ENCODE assay signal across 27 mouse cellular contexts in the genomic region with DNA sequence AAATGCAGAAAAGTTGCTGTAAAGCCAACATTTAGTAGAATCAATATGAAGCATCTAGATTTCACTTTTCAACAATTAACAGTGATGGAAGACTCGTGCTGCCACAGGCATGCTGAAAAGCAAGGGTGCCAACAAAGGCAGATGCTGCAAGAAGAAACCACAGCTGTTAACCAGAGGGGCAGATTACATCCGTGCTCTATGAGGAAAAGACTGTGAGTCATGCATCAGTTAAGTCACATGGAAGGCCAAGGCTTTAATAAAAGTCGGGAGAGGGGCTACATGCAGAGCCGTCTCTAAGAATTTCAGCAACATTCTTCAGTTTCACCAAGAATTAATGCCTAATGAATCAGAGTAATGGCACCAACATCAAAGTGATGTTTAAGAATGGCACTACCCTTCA. TPM values are rescaled to one million over a fixed set of nuclear protein-coding genes. Genes with fewer than 3 reads are reported as not detected.
DNase-seq lines count a peak whose midpoint lies in the region; ATAC-seq and TF ChIP-seq lines count a peak whose summit lies in the region.
"Had no signal": no experiment of that assay in that cellular context is flagged by ENCODE, and none has a peak within 500 bp of the region (broad histone marks: within the 10 kb centered on the region; RNA-seq: fewer than 3 reads in every experiment).

No protein-coding gene starts in this region.

- H3K27me3 ChIP-seq in hindbrain, embryonic 16.5 days (replicated peaks; ENCODE audit: control insufficient read depth, insufficient read depth, low read length): no peaks in the 10 kb centered on the region
- no peaks in the 10 kb centered on the region for H3K27me3 ChIP-seq in hindbrain, embryonic 14.5 days (ENCODE audit: control insufficient read depth, insufficient read depth, low read length)
- no peaks in the 10 kb centered on the region for H3K27me3 ChIP-seq in lung, postnatal 0 days (replicated peaks; ENCODE audit: insufficient read depth, low read length)
- H3K27me3 ChIP-seq in myocyte (ENCODE audit: control insufficient read depth, insufficient read depth, insufficient read length): no peaks in the 10 kb centered on the region
- no peaks in the 10 kb centered on the region for H3K27me3 ChIP-seq in midbrain, embryonic 13.5 days
- H3K27me3 ChIP-seq: embryonic facial prominence, embryonic 13.5 days; forebrain, embryonic 13.5 days; heart, embryonic 13.5 days; hindbrain, embryonic 12.5 days had no signal

- no peak for TF ChIP-seq POLR2A in myocyte (IDR thresholded peaks at IDR 0.05; ENCODE audit: insufficient read length, low read depth)

- H3K27ac ChIP-seq in hindbrain, embryonic 16.5 days (ENCODE audit: low read depth, low read length): no peak overlapping the region
- no peak overlapping the region for H3K27ac ChIP-seq in hindbrain, embryonic 14.5 days
- no peak overlapping the region for H3K27ac ChIP-seq in lung, postnatal 0 days (ENCODE audit: low read length)
- no peak overlapping the region for H3K27ac ChIP-seq in midbrain, embryonic 13.5 days
- H3K27ac ChIP-seq: embryonic facial prominence, embryonic 13.5 days; forebrain, embryonic 10.5 days; forebrain, embryonic 13.5 days; heart, adult 2 months; heart, embryonic 10.5 days; heart, embryonic 13.5 days; hindbrain, embryonic 12.5 days; hindbrain, postnatal 0 days had no signal

- peaks cover 13% of the 10 kb centered on the region for H3K79me2 ChIP-seq in myocyte (ENCODE audit: control insufficient read depth, insufficient read depth)

- H3K9me3 ChIP-seq in hindbrain, embryonic 16.5 days (ENCODE audit: control insufficient read depth, low read length): no peaks in the 10 kb centered on the region
- H3K9me3 ChIP-seq in hindbrain, embryonic 14.5 days (ENCODE audit: control insufficient read depth, low read length): no peaks in the 10 kb centered on the region
- no peaks in the 10 kb centered on the region for H3K9me3 ChIP-seq in lung, postnatal 0 days (ENCODE audit: low read length)
- H3K9me3 ChIP-seq in midbrain, embryonic 13.5 days: no peaks in the 10 kb centered on the region
- H3K9me3 ChIP-seq: embryonic facial prominence, embryonic 13.5 days; forebrain, embryonic 10.5 days; forebrain, embryonic 13.5 days; heart, embryonic 10.5 days; heart, embryonic 13.5 days; hindbrain, embryonic 12.5 days had no signal

- H3K4me3 ChIP-seq in hindbrain, embryonic 16.5 days (ENCODE audit: low read length): no peak overlapping the region
- H3K4me3 ChIP-seq in hindbrain, embryonic 14.5 days (replicated peaks; ENCODE audit: low read length): no peak overlapping the region
- H3K4me3 ChIP-seq in lung, postnatal 0 days (ENCODE audit: low read depth, low read length): no peak overlapping the region
- H3K4me3 ChIP-seq in myocyte: no peak overlapping the region
- H3K4me3 ChIP-seq in midbrain, embryonic 13.5 days (replicated peaks): no peak overlapping the region
- H3K4me3 ChIP-seq: embryonic facial prominence, embryonic 13.5 days; forebrain, embryonic 10.5 days; forebrain, embryonic 13.5 days; heart, adult 2 months; heart, embryonic 10.5 days; heart, embryonic 13.5 days; hindbrain, embryonic 12.5 days had no signal

- TF ChIP-seq CTCF in lung, postnatal 0 days (IDR thresholded peaks at IDR 0.05): no peak

- no peaks in the 10 kb centered on the region for H3K4me1 ChIP-seq in hindbrain, embryonic 16.5 days (ENCODE audit: control insufficient read depth, insufficient read depth, low read depth, low read length)
- no peaks in the 10 kb centered on the region for H3K4me1 ChIP-seq in hindbrain, embryonic 14.5 days (replicated peaks; ENCODE audit: control insufficient read depth, insufficient read depth, low read length)
- H3K4me1 ChIP-seq in lung, postnatal 0 days (ENCODE audit: insufficient read depth, low read depth, low read length): no peaks in the 10 kb centered on the region
- H3K4me1 ChIP-seq in midbrain, embryonic 13.5 days (replicated peaks): peaks cover 5% of the 10 kb centered on the region; the same call in 1 of the 2 replicates
- H3K4me1 ChIP-seq: embryonic facial prominence, embryonic 13.5 days; forebrain, embryonic 10.5 days; heart, embryonic 10.5 days; hindbrain, embryonic 12.5 days had no signal

- peak; percentile 42; the same call in 1 of the 2 replicates for ATAC-seq in hindbrain, embryonic 16.5 days
- ATAC-seq in hindbrain, embryonic 14.5 days (ENCODE audit: low FRiP score): no peak
- ATAC-seq in lung, postnatal 0 days: no peak
- ATAC-seq in midbrain, embryonic 13.5 days: no peak
- ATAC-seq: forebrain, embryonic 13.5 days; forebrain, embryonic 16.5 days; hindbrain, postnatal 0 days; inflammation-experienced regulatory T-cells, adult 6 months; intestine, embryonic 16.5 days had no signal

- no peak overlapping the region for H3K9ac ChIP-seq in hindbrain, embryonic 16.5 days (ENCODE audit: low read depth, low read length)
- no peak overlapping the region for H3K9ac ChIP-seq in hindbrain, embryonic 14.5 days
- H3K9ac ChIP-seq in lung, postnatal 0 days (replicated peaks; ENCODE audit: low read depth): no peak overlapping the region
- H3K9ac ChIP-seq in midbrain, embryonic 13.5 days (replicated peaks): no peak overlapping the region
- H3K9ac ChIP-seq: embryonic facial prominence, embryonic 13.5 days; forebrain, embryonic 13.5 days; heart, embryonic 13.5 days; hindbrain, embryonic 12.5 days had no signal

- no peak for DNase-seq in hindbrain, embryonic 14.5 days (ENCODE audit: low spot score)
- peak; percentile 9 for DNase-seq in lung, postnatal 0 days (ENCODE audit: low spot score)
- no peak for DNase-seq in lung, adult 18-20 months
- peak; percentile 65 for DNase-seq in NIH3T3 (ENCODE audit: low read depth)
- no peak for DNase-seq in heart, postnatal 36 days
- DNase-seq: adrenal gland, adult 2 months; adrenal gland, postnatal 14 days; cerebellum, adult 18-20 months; cerebellum, adult 9-11 months; cerebellum, postnatal 25 days; gastrocnemius, postnatal 10 days; gastrocnemius, postnatal 36 days; heart, adult 2 months; heart, postnatal 14 days had no signal

- no peak overlapping the region for H3K4me2 ChIP-seq in hindbrain, embryonic 16.5 days (ENCODE audit: low read length)
- no peak overlapping the region for H3K4me2 ChIP-seq in hindbrain, embryonic 14.5 days (replicated peaks)
- H3K4me2 ChIP-seq in lung, postnatal 0 days (replicated peaks; ENCODE audit: low read depth, low read length): no peak overlapping the region
- peak overlapping the region; percentile 61 for H3K4me2 ChIP-seq in myocyte (ENCODE audit: low read depth)
- no peak overlapping the region for H3K4me2 ChIP-seq in midbrain, embryonic 13.5 days (replicated peaks)
- H3K4me2 ChIP-seq: embryonic facial prominence, embryonic 13.5 days; forebrain, embryonic 13.5 days; heart, embryonic 13.5 days; hindbrain, embryonic 12.5 days had no signal

- TF ChIP-seq EP300 in lung, postnatal 0 days (IDR thresholded peaks at IDR 0.05): no peak

- H3ac ChIP-seq in myocyte (ENCODE audit: control insufficient read depth, insufficient read length): no peak overlapping the region

- 61% methylated on average over 4 of the region's 4 CpGs for WGBS in hindbrain, embryonic 16.5 days
- 58% methylated on average over 4 of the region's 4 CpGs for WGBS in hindbrain, embryonic 14.5 days
- WGBS in lung, postnatal 0 days: 58% methylated on average over 4 of the region's 4 CpGs
- 70% methylated on average over 4 of the region's 4 CpGs for WGBS in midbrain, embryonic 13.5 days

- intact Hi-C loops in heart, postnatal 36 days (cut with DNase I): no loop called here

- no peaks in the 10 kb centered on the region for H3K36me3 ChIP-seq in hindbrain, embryonic 16.5 days (ENCODE audit: control insufficient read depth, insufficient read depth, low read length)
- no peaks in the 10 kb centered on the region for H3K36me3 ChIP-seq in hindbrain, embryonic 14.5 days (replicated peaks; ENCODE audit: control insufficient read depth, insufficient read depth)
- no peaks in the 10 kb centered on the region for H3K36me3 ChIP-seq in lung, postnatal 0 days (ENCODE audit: insufficient read depth, low read length)
- H3K36me3 ChIP-seq in myocyte (ENCODE audit: control insufficient read depth, insufficient read depth): no peaks in the 10 kb centered on the region
- no peaks in the 10 kb centered on the region for H3K36me3 ChIP-seq in midbrain, embryonic 13.5 days
- H3K36me3 ChIP-seq: embryonic facial prominence, embryonic 13.5 days; forebrain, embryonic 10.5 days; heart, embryonic 10.5 days; heart, embryonic 13.5 days; hindbrain, embryonic 12.5 days had no signal

TF ChIP-seq in myocyte, 11 proteins besides CTCF, POLR2A, EP300 and RAD21:
- TF ChIP-seq CEBPB (IDR thresholded peaks at IDR 0.05; ENCODE audit: insufficient read depth, poor library complexity, severe bottlenecking) (peak; percentile 53; the same call in 1 of the 2 replicates), MYOD1 (IDR thresholded peaks at IDR 0.05; ENCODE audit: control insufficient read depth in 1 of 3, insufficient read length in 2 of 3, low read depth in 2 of 3) (peak in 2 of 3 experiments; percentile 59 to 65), TCF12 (IDR thresholded peaks at IDR 0.05; ENCODE audit: insufficient read depth, poor library complexity, severe bottlenecking) (no peak), MYOG (IDR thresholded peaks at IDR 0.05; ENCODE audit: control insufficient read depth in 1 of 3, insufficient read depth in 1 of 3, insufficient read length in 2 of 3, low read depth in 2 of 3) (peak in 1 of 3 experiments; percentile 28)

RNA-seq across cellular contexts. Expression of a gene that starts 22.2 kb away (rescaled TPM):
- 7.6 and 8.2 TPM in 2 replicates for polyA plus RNA-seq in hindbrain, embryonic 16.5 days (2015; fragmentation: Nextera tagmentation; extraction: Ambion mirVana)
- 17.8 and 18.8 TPM in 2 replicates for polyA plus RNA-seq in hindbrain, embryonic 14.5 days (2014; fragmentation: Nextera tagmentation; extraction: Ambion mirVana)
- 1.1 and 1.2 TPM in 2 replicates for polyA plus RNA-seq in lung, postnatal 0 days (2015; fragmentation: Nextera tagmentation; extraction: Ambion mirVana)
- polyA plus RNA-seq in myocyte (2012; fragmentation: generic; extraction: Trizol): 2.0 TPM
- polyA plus RNA-seq in midbrain, embryonic 13.5 days (2015; fragmentation: Nextera tagmentation; extraction: Ambion mirVana): 14.0 and 17.4 TPM in 2 replicates
- 1 to 10 TPM; 2.6 to 2.8 TPM for total RNA-seq in heart, postnatal 36 days (2021)
- polyA plus RNA-seq: inflammation-experienced regulatory T-cells, adult 6 months had no signal

Comparison
In these comparisons a context has a peak if more than half of its experiments do, and no peak if none do; other contexts are left out.
1. DNase-seq: peak in lung, postnatal 0 days (single experiment) and NIH3T3 (single experiment); none in hindbrain, embryonic 14.5 days (single experiment), lung, adult 18-20 months (0 of 2) and heart, postnatal 36 days (0 of 2).